Mouse (Mus musculus) splenic B cell, adult 2 months (primary cell): ENCODE results near the gene Kif23.

Source experiments
- DNase-seq: peaks from one replicate; pipeline ENCODE4 v3.0.0-alpha.2; 2011; ENCODE audit warnings: low read depth, low spot score
- H3K27me3 ChIP-seq: 2 replicates; pipeline ENCODE4 v1.6.1; 2012; ENCODE audit warnings: mild to moderate bottlenecking, low read length, moderate library complexity, mixed read lengths; ENCODE audit not compliant: control insufficient read depth, poor library complexity, insufficient read depth, severe bottlenecking
- H3K36me3 ChIP-seq: 2 replicates; pipeline ENCODE4 v1.6.1; 2012; ENCODE audit warnings: mild to moderate bottlenecking, low read length, moderate library complexity, mixed read lengths; ENCODE audit not compliant: control insufficient read depth, poor library complexity, insufficient read depth, severe bottlenecking

The Kif23 gene

DNA sequence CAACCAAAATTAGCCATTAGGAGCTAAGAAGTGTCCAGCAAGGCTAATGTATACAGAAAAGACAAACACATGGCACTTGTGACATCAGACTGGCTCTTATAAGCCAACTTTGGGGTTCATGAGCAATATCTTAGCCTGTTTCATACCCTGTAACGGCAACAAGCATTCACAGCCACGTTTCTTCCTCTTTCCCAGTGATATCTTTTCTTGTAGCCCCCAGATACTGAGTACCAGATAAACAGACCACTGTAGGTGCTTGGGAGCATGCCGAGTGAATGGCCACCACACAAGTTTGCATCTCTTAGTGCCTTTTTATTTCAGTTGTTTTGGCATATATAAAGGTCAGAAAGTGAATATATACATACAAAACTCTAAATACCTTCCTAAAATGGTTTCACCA lies 29.6 kb downstream of the Kif23 start:
- Histone ChIP-seq H3K27me3 (no peaks in the 10 kb centered on the region), H3K36me3 (peaks cover 2% of the 10 kb centered on the region)
- DNase-seq, result no peak

DNA sequence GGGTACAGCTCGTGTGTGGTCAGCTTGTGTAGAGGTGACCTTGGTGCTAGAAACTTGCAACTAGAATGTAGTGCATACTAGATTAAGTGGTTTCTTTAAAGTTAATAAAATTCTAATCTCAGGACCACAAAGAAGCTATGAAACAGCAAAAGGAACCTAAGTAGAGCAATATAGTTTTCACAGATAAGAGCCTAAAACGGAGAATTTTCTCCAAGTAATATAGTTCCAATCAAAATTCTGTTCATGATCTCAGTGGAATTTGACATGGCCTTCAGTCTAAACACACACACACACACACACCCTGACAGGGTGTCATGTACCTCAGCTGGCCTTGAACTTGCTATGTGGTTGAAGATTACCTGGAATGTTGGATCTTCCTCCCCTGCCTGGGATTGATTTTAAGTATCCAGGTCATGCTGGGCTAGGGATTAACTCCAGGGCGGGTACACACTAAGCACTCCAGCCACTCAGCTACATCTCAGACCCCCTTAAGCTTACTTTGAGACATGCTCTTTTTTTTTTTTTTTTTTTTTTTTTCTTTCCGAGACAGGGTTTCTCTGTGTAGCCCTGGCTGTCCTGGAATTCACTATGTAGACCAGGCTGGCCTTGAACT lies 31.1 kb downstream of the Kif23 start:
- DNase-seq, result no peak
- Histone ChIP-seq H3K36me3 (peaks cover 4% of the 10 kb centered on the region), H3K27me3 (no peaks in the 10 kb centered on the region)

DNA sequence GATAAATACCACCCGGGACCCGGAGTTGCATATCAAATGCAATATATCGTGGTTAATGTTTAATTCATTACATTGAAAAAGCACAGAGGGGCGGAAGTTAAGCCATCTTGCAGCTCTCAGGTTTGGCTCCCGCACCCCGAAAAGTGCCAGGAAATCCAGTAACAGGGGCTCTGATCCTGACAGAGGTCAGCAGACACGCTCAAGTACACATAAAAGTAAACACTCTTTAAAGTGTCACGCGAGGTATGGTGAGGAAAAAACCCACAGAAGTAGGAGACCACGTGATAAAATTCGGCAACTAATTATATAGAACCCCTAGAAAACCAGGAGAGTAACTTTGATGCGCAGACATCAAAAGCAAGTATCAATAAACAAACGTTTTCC lies 31.7 kb downstream of the Kif23 start:
- no peaks in the 10 kb centered on the region for H3K27me3 ChIP-seq
- peaks cover 4% of the 10 kb centered on the region for H3K36me3 ChIP-seq
- no peak for DNase-seq

DNA sequence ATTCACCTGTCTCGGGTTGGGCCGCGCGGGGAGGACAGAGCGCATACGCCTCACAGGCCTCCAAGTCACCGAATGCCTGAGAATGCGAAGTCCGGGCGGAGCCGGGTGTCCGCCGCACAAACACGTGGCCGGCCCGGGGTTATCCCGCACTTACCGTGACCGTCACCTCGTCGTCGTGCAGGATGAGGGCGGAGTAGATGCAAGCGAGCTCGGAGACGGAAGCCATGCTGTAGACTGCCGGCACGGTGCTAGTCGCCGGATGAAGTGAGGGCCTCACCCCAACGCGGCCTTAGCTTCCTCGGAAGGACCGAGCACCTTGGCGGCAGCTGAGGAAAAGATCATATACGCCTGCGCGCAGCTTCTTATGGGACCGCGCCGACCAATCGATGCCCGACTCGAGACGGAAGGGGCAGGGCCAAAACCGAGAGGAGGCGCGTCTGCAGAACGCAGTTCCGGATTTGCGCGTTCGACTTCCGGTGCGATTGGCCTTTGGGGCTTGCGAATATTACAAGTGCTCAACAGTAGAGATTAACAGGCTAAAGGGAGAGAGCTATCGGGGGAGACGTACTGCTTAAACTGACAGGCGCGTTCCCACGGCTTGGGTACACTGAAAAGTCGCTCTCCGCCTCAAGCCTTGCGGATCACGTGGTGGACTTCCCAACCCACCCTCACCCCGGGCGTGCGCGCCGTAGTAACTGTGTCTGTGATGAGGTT lies 32.2 kb downstream of the Kif23 start, which contains the start of gene Rplp1:
Rplp1 (minus strand) TSS at position 340 of the 714 bp plus-strand sequence.
- DNase-seq, result peak; percentile 98

DNA sequence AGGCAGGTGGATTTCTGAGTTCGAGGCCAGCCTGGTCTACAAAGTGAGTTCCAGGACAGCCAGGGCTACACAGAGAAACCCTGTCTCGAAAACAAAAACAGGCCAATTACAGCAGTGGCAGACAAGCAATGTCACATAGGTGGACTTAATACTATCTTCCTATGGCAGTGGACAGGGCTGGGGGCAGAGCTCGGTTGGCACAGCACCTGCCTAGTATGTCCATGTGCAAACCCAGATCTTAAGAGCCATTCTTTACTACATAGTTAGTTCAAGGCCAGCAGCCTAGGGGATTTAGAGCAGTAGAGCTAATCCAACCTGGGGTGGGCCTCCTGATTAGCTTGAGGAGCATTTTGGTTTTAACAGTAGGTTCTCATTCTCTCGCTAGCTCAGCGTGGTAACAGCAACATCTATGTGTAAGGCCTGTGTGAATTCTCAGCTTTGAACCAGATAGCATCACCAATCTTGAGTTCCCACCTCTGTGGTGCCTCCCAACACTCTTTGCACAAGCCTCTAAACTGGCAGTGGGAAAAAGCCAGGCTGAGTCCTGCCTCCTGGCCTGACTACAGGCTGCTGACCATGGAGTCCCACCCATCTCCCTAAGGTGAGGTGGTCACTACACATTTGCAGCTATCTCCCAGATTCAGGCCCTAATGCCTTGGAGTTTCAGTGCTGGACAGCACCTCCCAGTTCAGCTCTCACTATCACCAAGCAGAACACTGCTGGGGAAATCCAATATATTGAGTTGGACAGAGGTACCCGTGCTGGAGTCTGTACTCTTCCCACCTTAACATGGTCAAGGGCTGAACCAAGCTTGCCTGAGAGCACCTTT lies 35.1 kb downstream of the Kif23 start:
- Histone ChIP-seq H3K27me3 (no peaks in the 10 kb centered on the region), H3K36me3 (peaks cover 4% of the 10 kb centered on the region)
- DNase-seq, result no peak

More for the DNA sequence above, 32.2 kb downstream of the Kif23 start, which contains the start of gene Rplp1:
- Histone ChIP-seq H3K36me3 (peaks cover 4% of the 10 kb centered on the region), H3K27me3 (no peaks in the 10 kb centered on the region)

DNA sequence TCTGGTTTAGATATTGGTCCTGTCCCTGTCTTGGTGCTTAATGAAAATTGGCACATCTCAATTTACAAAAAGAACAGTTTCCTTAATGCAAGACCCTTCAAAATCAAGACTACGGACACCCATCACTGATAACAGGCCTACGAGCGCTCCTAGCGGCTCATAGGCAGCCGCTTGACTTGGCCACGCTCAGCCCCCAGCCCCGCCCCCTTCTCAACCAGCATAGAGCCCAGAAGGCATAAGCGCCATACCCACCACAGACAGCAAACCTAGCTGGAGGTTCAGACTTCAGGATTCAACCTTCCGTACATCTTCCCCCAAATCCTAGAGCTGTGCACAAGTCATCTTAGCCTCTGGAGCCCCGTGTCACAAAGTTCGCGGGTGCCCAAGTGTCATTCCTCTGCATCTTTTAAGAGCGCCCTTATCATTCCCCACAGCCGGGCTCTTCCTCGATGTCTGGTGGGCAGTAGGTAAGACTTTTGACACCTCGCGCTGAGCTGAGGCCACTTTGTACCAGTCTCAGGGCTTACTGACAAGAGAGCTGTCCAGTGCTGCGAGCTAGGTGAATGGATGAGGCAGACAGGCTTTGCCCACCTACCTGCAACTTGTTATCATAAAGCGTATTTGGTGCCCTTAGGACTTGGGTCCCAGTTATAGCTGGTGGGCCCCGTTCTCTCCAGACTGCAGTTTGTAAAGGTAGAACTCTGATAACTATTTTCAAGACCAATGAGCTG lies 35.9 kb downstream of the Kif23 start:
- DNase-seq, result no peak
- H3K36me3 ChIP-seq, result peaks cover 4% of the 10 kb centered on the region
- no peaks in the 10 kb centered on the region for H3K27me3 ChIP-seq

DNA sequence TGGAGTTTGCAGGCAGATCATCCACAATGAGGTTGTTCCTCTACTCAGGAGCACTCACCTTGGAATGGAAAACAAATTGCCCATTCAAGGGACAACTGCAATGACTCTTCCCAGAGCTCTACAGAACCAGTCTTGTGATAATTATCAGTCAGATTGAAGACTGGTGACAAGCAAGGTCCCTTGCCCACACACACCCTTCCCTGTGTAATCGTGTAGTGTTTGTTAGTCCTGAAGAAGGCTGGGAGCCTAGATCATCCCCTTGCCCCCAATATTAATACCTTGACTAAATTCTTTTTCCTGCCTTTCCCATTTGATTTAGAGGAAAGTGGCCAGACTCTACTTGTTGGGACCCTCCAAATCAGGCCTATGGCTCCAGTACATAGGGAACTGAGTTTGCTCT lies 36.9 kb downstream of the Kif23 start:
- DNase-seq, result no peak
- Histone ChIP-seq H3K27me3 (no peaks in the 10 kb centered on the region), H3K36me3 (peaks cover 4% of the 10 kb centered on the region)

DNA sequence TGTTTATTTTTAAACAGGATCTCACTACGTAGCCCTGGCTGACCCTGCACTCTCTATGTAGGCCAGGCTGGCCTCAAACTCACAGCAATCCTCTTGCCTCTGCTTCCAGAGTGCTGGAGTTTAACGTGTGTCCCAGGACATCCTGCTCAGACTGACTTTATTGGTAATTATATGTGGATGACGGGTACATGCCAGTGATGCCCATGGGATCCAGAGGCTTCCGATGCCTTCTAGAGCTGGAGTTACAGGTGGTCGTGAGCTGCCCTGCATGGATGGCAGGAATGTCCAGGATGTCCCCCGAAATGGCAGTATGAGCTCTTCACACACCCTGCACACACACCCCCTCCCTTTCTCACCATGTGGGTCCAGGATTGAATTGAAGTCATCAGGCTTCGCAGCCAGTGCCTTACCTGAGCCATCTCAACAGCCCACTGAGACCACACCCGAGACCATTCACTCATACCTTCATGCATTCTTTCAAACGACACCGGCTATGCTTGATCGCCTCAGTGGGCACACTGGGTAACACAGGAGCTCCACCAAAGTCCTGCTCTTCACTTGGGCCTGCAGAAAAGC lies 37.7 kb downstream of the Kif23 start:
- peaks cover 4% of the 10 kb centered on the region for H3K36me3 ChIP-seq
- no peak for DNase-seq
- no peaks in the 10 kb centered on the region for H3K27me3 ChIP-seq

DNA sequence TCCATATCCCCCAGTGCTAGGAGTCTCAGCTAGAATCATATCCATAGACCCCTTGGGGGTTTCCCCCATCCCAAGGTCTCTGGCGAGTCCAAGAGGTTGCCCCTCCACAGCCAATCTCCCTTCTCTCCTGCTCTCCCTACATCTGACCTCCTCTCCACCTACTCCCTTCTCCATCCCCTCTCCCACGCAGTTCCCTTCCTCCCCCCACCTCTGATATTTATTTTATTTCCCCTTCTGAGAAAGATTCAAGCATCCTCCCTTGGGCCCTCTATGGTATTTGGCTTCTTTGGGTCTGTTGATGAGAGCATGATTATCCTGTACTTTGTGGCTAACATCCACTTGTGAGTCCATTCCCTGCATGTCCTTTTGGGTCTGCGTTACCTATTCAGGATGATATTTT lies 38.2 kb downstream of the Kif23 start:
- Histone ChIP-seq H3K27me3 (no peaks in the 10 kb centered on the region), H3K36me3 (peaks cover 4% of the 10 kb centered on the region)
- DNase-seq, result no peak

DNA sequence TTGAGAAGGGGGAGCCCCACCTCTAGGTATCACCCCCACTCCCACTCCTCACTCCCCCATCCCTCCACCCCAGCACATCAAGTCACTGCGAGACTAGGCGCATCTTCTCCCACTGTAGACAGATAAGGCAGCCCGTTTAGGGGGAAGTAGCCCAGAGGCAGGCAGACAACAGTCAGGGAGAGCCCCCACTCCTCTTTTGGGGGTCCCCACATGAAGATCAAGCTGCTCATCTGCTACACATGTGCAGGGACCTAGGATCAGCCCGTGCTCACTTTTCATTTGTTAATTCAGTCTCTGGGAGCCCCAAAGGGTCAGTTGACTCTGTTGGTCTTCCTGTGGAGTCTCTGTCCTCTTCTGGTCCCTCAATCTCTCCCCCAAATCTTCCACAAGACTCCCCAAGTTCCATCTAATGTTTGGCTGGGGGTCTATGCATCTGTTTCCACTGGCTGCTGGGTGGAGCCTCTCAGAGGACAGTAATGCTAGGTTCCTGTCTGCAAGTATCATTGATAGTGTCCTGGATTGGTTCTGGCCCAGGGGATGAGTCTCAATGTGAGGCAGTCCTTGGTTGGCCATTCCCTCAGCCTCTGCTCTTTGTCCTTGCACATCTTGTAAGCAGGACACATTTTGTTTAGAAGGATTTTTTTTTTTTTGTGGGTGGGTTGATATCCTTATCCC lies 38.8 kb downstream of the Kif23 start:
- DNase-seq, result no peak
- H3K27me3 ChIP-seq, result no peaks in the 10 kb centered on the region
- H3K36me3 ChIP-seq, result peaks cover 4% of the 10 kb centered on the region

DNA sequence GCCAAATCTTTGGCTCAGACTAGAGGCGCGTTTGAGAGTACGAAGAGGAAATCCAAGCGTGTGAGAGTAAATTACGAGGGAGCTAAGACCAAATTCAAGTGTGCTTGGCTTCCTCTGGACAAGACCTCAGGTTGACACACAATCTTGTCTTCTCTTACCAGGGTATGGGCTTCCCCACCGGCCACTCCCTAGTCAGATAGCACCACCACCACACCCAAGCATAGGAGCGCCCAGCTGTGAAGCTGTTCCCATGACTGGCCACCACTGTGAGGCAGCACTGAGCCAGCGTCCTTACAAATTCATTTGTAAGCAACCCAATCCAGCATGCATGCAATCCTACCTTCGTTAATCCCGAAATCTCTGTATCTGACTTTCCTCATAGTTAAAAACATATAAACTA lies 39.7 kb downstream of the Kif23 start:
- no peaks in the 10 kb centered on the region for H3K27me3 ChIP-seq
- peaks cover 2% of the 10 kb centered on the region for H3K36me3 ChIP-seq
- peak; percentile 71 for DNase-seq

DNA sequence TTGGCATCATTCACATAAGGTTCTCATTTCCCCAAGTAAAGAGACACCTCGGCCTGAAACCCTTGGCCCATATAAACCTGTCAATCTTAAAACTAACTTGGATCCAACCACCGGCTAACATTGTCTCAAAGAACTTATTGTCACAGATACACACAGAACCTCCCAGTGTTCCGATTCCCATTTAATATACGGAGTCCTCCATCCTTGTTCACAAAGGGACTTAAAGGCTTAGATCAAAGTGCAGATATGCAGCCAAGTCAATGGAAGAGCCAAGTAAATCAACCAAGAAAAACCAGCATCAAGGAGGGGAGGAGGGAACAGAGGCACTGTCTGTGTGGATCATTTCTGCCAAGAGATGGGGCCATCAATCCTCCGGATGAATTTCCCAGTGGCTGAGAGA lies 41.0 kb downstream of the Kif23 start:
- no peak for DNase-seq
- Histone ChIP-seq H3K27me3 (no peaks in the 10 kb centered on the region), H3K36me3 (no peaks in the 10 kb centered on the region)

DNA sequence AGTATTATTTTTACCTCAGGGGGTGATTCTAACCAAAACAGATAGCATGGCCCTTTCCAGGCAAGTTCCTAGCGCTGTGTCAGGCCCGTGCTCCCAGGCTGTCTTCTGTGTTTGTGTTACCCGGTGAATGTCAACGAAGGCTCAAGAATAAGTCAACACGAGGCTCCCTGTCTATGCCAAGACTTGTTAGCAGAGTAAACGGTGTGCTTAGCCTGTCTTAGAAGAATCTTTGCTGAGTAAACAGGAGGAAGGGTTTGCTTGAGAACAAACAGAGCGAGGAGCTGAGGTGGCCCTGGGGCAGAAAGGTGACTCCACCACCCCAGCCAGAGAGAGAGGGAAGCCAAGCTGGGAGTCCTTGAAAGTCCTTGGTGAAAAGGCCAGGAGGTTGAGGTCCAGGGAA lies 42.4 kb downstream of the Kif23 start:
- Histone ChIP-seq H3K27me3 (no peaks in the 10 kb centered on the region), H3K36me3 (no peaks in the 10 kb centered on the region)
- no peak for DNase-seq

DNA sequence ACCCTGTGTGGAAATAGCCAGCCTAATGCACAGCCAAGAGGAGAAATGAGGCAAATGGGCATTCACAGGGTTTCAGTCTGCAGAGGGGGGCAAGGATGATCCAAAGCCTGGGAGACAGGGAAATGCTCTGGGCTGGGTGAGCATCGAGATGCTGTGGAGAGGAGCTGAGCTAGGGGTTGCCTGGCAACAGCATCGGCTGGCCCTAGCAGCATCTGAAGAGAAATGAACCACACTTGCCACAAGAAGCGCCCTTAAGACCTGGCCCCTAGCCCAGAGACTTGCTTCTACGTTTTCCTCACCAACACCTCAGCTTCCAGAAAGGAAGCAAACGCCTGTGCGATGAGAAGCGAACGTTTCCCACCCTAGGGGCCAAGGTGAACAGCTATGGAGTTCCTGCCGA lies 44.1 kb downstream of the Kif23 start:
- no peaks in the 10 kb centered on the region for H3K27me3 ChIP-seq
- no peak for DNase-seq
- H3K36me3 ChIP-seq, result no peaks in the 10 kb centered on the region
